Mouse (Mus musculus): Measurements from ENCODE around the gene Olfr1329.
"Not testable (repeated sequence)": the region's sequence is repeated elsewhere in the genome, so short reads cannot be mapped to it uniquely, and the experiment has no call there.

Gene Olfr1329

GRCm38 (mm10) chr4:118917365-118917764 is at the start of gene Olfr1329:
Olfr1329 (minus strand) TSS chr4:118917465.
- not testable (repeated sequence) for ATAC-seq (ENCODE audit: low TSS enrichment)

GRCm38 (mm10) chr4:118961141-118961628 is 43.9 kb upstream of the Olfr1329 start, which contains the start of gene Lao1:
Lao1 (plus strand) TSS chr4:118961578.
- ATAC-seq (ENCODE audit: low TSS enrichment), result peak; percentile 70; the same call in 1 of the 2 replicates

DNA sequence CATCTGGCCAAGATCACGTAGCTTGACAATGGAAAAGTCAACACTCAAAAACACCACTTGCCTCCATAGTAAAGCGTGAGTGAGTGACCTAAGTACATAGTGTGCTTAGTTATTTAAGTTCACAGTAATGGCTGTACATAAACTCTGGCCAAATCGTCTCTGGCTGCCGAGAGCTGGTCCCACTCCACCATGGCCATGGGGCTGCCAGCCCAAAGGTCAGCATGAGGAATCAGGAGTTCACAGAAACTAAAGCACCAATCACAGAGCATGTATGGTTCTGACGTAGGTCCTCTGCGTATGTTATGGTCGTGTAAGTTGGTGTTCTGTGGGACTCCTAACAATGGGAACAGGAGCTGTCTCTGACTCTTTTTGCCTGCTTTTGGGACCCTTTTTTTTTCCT is 41.5 kb upstream of the Olfr1329 start:
- no peak for ATAC-seq (ENCODE audit: low TSS enrichment)

- ATAC-seq (ENCODE audit: low TSS enrichment), result no peak
These were observed 21.2 kb upstream of the Olfr1329 start, which contains the start of gene Olfr1328 for GRCm38 (mm10) chr4:118938512-118938911. Olfr1328 (minus strand) TSS chr4:118938612.

DNA sequence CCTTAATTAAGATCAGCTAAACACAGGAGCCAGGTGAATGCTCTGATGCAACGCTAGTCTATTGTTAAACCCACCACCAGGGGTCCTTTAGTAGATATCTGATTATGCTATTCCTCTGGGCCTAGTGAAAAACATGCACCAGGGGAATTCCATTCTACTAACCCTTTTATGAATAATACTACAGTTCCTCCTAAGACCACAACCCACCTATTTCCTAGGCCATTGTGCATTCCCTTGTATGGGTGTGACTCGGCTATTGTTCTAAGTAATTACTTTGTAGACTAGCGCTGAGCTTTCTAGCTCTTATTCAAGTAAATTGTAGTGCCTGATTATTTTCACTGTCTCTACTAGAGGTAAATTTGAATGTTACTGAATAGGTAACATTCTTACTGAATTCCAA is 14.1 kb upstream of the Olfr1329 start:
- not testable (repeated sequence) for ATAC-seq (ENCODE audit: low TSS enrichment)

- no peak for ATAC-seq (ENCODE audit: low TSS enrichment)
These were observed 15.3 kb downstream of the Olfr1329 start for GRCm38 (mm10) chr4:118901981-118902380.

DNA sequence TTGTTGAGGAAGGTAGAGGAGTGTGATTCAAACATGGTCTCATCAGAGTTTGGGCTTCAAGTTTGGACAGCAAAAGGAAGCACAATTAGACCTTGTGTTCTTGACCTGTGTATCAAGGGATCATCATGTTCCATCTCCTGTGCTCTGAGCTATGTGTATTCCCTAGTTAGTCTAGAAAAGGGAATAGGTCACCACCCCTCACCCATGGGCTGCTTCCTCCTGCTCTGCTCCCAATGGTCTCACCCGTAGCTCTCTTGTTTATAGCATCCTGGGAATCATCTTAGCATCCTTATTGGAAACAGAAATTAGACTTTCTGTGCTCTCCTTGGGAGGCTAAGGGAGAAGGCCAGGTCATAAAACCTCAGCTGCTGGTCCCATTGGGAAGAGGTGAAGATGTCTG is 29.0 kb downstream of the Olfr1329 start, which contains the start of gene Olfr1330:
Gene Olfr1330, plus strand, starts transcription at position 301 of the 400 bp plus-strand sequence.
- no peak for ATAC-seq (ENCODE audit: low TSS enrichment)

GRCm38 (mm10) chr4:118867566-118867965 is 49.7 kb downstream of the Olfr1329 start:
- ATAC-seq (ENCODE audit: low TSS enrichment), result no peak
